Mouse (Mus musculus): Measurements from ENCODE around the gene Ifrd1.

Ifrd1 gene

DNA sequence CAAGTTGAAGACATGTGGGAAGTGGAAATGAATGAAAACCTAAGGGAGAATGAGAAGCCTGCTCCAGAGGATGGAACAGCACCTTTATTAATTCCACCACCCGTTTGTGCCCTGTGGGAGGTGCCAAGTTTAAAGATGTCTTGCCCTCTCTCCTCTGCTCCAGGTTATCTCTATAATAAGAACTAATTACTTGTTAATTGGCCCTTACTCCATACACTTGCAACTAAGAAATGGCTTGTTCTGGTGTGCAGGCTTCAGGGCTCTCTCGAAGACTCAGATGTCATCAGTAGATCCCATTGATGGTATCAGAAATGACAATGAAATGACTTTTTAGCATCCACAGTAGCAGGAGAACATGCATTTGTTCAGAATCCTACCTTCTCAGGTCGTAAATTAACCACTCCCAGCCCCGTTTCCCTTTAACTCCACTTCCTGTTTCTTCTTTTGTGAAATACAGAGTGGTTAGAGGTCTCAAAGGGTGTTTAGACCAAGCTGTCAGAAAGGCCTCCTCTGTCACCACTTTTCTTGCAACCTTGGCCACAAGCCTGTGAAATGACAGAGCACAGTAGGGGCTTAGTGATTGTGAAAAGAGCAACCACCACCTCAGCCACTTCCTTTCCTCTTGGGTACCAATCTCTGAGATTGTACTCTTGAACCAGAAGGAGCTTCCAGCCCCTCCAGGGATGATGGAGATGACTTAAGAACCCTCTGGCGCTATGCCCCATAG, at the start of gene Ifrd1:
TSS of gene Ifrd1 (minus strand) at position 51 of the 727 bp plus-strand sequence.
- in situ Hi-C loops (cut with MboI), result no loop called here

DNA sequence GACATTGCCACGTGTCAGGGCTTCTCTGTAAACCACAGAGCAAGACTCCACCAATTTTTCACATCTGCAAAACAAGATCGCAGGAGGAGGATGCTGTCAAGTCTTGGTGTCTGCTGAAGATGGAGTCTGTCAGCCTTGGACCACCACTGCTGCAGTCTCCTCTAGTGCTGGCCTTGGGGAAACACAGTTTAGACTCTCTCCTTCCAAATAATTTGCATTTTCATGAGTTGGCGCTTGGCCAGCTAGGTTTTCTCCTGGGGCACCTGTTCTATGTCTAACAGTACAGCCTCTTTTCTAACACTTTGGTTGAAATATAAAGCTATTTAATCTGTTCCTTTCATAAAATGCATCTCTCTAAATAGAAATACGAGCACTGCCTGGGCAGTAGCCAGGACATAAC, 38.2 kb upstream of the Ifrd1 start:
- in situ Hi-C loops (cut with MboI), result no loop called here

DNA sequence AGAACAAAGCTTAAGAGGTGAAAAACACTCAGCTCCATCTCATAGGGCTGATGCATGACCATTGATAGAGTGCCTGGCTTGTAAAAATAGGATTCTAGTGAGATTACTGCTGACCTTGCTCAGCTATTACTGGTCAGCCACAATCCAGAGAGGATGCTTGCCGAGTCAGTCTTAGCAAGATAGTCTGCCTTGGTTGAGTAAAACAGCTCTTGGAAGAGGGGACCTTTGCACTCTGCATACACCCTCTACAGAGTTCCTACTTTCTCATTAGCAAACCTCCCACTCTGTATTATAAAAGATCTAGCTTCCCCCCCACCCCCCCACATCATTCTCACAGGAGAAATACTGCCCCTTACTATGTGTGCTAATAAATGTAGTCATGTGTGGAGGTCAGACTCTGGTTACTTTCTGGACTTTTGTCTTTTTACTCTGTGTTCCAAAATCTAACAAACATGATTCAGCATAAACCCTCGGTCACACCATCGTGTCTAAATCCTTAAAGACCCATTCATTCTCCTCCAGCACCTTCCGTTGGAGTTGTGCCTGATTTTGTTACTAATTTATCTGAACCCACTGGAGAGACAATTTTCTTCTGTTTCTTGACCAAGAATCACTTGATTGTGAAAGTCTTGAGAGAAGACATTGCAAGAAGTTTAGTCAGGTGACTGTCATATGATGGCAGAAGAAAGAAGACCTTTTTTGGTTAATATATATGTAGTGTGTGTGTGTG, 32.5 kb upstream of the Ifrd1 start:
- in situ Hi-C loops (cut with MboI), result no loop called here

DNA sequence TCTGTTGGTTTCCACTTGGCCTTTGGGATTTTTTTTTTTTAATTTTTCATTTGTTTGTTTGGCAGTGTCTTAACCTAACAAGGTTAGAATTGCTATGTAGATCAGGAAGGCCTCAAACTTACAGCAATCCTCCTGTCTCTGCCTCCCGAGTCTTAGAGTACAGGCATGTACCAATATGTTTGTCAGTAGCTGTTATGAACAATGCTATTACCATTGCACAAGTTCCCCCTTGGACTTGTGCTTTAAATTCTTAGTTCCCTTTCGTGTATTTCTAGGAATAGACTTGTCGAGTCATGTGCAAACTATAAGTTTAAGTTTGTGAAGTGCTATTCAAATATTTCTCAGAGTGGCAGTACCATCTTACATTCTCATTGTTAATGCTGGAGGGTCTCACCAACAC, 29.3 kb upstream of the Ifrd1 start:
- in situ Hi-C loops (cut with MboI), result no loop called here

DNA sequence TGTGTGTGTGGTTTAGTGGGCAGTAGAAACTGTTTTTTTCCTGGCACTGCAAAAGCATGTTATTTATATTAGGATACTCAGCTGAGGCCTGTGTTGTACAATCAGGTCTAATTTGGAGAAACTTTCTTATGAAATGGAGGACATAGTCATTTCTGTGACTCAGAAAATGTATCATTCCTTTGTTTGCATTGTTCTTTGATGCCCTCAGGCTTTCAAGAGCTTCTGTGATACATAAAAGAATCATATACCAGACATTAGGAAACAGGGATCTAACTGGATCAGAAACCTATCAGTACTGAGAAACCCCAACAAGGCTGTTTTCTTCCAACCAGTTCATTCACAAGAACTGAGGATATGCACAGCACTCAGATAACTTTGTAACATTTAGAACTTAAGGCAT, 26.6 kb upstream of the Ifrd1 start:
- in situ Hi-C loops (cut with MboI), result loop anchor here (25.0 kb wide), 2 partner anchors 412 to 562 kb away; no protein-coding TSS in a partner anchor

DNA sequence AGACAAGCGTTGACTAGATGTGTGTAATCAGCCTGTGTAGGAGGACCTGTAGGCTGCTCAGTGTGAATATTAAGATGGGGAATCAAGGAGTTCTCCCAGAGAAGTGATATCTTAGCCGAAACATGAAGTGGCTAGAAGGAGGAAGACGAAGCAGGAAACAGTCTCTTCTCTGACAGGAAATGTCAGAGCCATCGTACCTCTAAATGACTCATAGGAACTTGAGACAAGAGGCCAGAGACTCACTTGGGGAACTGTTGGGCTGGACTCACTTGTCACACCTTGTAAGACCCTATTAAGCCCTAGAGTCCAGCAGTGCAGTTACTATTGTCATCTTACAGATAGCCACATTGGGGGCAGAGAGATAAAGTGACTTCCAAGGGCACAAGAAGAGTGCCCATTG, 25.0 kb upstream of the Ifrd1 start:
- in situ Hi-C loops (cut with MboI), result loop anchor here (25.0 kb wide), 2 partner anchors 414 to 564 kb away; no protein-coding TSS in a partner anchor

DNA sequence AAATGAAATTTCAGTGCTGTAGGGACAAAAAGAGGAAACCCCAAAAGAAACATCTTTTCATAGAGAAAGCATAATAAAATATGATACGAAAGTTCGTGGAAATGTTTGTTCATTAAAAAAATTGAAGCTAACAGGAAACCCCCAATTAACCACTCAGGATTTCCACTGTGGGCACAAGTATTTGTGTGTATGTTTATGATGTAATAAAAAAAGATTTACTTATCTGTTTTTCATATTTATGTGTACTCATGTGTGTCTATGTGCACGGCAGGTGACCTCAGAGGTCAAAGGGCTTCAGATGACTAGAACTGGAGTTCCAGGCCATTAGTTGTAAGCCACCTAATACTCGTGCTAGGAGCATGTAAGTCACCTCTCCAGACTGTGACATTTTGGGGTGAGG, 24.4 kb upstream of the Ifrd1 start:
- in situ Hi-C loops (cut with MboI), result loop anchor here (25.0 kb wide), 2 partner anchors 415 to 565 kb away; no protein-coding TSS in a partner anchor

DNA sequence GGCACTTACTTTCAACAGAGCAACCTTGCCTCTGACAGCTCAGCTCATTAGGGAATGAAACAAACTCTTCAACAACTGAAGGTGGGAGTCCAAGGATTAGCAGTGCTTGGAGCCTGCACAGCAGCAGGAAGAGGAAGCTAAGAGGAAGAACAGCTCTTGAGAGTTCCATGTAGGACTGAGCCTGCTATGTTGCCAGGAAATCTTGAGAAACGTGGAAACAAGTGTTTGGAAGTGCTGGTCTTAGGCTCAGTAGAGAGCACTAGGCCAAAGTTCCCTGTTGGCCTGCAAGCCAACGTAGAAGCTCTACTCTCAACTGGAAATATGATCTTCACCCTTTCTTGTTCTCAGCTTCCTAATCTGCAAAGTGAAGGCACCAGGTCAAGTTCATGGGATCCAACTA, 20.0 kb upstream of the Ifrd1 start:
- in situ Hi-C loops (cut with MboI), result loop anchor here (25.0 kb wide), 2 partner anchors 419 to 569 kb away; no protein-coding TSS in a partner anchor

DNA sequence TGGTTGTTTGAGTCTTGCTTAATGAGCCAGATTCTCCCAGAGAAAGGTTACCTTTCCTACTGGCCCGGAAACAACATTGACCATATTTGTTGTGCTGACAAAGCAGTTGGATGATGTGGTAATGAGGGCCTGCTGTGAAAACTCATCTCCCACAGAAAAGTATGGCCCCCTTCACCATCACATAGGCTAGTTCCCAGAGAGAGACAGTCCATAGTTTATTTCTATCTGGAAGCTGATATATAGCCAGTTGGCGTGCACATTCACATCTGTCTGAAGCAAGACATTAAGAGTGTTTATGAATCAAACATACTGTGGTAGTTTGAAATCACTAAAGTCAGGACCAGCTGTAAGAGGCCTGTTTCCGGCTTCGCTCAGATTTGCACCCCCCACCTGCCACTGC, 15.4 kb upstream of the Ifrd1 start:
- in situ Hi-C loops (cut with MboI), result loop anchor here (25.0 kb wide), 2 partner anchors 424 to 574 kb away; no protein-coding TSS in a partner anchor

DNA sequence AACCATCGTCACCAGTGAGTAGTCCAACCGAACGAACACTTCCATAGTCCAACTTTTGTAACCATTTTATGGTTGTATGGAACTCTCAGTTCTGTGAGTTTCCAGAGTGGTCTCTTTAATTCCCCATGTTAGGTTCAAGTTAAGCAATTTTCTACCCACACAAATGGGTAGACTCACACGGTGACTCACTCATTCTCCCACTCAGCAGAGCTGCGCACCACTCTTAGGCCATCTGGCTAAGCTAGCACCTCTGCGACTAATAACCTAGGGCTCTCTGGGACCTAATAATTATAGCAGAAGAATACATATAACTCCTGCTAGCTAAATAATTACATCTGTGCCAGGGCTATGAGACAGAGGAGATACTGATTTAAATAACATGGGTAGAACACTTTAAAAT, 14.7 kb upstream of the Ifrd1 start:
- in situ Hi-C loops (cut with MboI), result loop anchor here (25.0 kb wide), 2 partner anchors 424 to 574 kb away; no protein-coding TSS in a partner anchor

DNA sequence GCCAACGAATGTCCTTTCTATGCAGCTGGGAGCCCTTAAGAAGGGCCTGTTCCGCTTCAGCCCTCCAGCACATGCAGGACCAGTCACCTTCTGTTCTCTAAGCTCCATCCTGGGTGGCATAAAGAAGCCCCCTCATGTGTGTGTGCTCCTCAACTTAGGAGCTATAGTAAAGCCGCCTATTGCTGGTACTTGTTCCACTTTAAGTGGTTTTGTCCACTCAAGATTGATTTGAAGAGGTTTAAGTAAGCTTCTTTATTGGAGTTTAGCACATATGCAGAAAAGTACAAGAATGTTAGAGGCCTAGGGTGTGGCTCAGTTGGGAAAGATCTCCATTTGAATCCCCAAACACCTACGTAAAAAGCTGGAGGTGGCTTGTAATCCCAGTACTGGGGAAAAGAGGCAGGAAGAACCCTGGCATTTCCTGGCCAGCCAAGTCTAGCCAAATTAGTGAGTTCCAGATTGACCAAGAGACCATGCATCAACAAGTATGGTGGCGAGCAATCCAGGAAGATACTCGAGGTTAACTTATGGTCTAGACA, 10.2 kb upstream of the Ifrd1 start:
- in situ Hi-C loops (cut with MboI), result loop anchor here (25.0 kb wide), 2 partner anchors 429 to 579 kb away; no protein-coding TSS in a partner anchor

DNA sequence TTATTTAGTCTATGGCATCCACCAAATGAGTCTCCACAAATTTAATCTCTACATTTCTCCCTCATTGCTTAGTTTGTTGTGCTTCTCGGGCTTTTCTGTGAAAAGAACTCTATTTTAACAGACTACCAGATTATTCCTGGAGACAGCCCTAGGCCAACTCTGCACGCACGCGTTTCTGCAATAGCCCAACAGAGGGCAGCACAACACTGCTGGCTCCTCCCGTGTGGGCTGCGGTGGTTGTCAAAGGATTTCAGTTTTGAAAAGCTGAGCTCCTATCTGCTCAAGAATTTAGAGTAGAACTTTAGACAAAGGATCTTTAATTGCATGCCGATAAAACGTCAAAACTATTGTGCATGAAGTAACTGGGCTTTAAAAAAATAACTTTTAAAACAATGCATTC, 8.9 kb upstream of the Ifrd1 start:
- in situ Hi-C loops (cut with MboI), result loop anchor here (25.0 kb wide), 2 partner anchors 430 to 580 kb away; no protein-coding TSS in a partner anchor

DNA sequence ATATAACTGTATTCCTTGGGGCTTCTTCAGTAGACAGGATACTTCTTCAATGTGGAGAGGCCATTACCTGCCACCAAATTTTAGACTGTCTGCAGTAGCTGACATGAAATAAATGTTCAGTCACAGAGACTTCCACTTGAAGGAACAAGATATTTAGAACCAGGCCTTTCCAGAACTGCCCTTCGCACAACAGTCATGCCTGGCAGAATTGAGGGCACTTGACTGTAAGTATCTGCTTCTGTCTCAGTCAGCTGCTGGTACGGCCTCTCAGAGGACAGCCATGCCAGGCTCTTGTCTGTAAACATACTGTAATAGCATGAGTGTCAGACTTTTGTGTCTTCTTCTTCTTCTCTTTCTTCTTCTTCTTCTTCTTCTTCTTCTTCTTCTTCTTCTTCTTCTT, 8.2 kb upstream of the Ifrd1 start:
- in situ Hi-C loops (cut with MboI), result loop anchor here (25.0 kb wide), 2 partner anchors 431 to 581 kb away; no protein-coding TSS in a partner anchor

DNA sequence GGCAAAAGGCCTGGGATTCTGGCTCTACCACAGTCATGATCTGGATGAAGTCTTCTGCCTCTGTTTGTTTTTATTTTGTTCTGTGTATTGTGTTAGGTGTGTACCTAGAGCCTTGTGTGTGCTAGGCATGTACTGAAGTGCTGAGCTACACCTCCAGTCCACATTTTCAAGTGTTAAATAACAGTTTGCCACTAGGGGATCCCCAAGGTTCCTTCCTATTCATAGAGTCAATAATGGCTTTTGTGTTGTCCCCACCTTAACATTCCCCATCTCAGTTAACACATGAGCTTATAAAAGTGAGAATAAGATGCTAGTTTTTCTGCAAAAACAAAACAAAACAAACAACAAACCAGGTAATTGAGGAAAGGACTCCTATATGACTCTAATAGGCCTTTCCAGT, 7.7 kb upstream of the Ifrd1 start:
- in situ Hi-C loops (cut with MboI), result loop anchor here (25.0 kb wide), 2 partner anchors 431 to 581 kb away; no protein-coding TSS in a partner anchor

DNA sequence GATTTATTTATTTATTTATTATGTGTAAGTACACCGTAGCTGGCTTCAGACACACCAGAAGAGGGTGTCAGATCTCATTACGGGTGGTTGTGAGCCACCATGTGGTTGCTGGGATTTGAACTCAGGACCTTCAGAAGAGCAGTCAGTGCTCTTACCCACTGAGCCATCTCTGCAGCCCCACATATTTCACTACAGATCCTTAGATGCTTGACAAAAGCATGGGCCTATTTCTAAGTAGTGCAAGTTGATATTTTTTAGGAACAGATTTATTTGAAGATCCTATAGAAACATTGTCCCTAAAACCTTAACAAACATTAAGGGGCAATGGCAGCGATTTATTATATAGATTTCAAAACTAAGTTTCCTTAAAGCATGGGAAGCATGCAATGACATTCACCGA, 7.0 kb upstream of the Ifrd1 start:
- in situ Hi-C loops (cut with MboI), result loop anchor here (25.0 kb wide), 2 partner anchors 432 to 582 kb away; no protein-coding TSS in a partner anchor

DNA sequence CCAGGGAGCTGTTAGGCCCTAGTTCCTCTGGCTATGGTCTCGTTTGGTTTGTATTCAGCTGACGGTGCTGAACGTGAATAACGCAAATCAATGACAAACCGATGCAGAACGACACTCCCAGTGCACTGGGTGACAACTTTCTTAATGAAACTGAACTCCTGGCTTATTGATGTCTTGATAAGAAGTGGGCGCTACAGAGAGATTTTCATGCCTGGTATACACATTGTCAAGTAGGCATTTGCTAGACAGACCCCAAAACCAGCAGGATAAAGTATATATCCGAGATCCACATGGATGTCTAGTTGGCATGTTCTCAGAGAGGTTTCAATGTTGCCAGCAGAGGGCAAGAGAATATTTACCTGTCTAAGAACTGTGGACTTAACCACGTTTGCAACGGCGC, 6.4 kb upstream of the Ifrd1 start:
- in situ Hi-C loops (cut with MboI), result loop anchor here (25.0 kb wide), 2 partner anchors 433 to 583 kb away; no protein-coding TSS in a partner anchor

DNA sequence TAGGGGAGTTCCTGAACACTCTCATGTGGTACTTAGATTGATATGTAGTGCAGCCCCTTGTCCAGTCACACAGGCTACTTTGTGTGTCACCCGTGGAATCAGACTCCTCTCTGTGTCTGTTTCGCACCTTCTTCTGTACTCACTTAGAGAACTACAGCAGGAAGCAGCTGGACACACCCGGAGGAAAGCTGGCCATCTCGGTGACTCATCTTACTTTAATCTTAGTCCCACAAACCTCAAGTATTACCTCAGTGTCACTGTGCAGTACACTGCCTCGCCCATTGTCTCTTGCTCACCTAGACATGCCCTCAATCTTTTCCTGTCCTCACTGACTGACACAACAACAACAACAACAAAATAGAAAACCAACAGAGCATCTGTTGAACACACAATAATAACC, 4.9 kb upstream of the Ifrd1 start:
- in situ Hi-C loops (cut with MboI), result loop anchor here (25.0 kb wide), 2 partner anchors 434 to 584 kb away; no protein-coding TSS in a partner anchor

DNA sequence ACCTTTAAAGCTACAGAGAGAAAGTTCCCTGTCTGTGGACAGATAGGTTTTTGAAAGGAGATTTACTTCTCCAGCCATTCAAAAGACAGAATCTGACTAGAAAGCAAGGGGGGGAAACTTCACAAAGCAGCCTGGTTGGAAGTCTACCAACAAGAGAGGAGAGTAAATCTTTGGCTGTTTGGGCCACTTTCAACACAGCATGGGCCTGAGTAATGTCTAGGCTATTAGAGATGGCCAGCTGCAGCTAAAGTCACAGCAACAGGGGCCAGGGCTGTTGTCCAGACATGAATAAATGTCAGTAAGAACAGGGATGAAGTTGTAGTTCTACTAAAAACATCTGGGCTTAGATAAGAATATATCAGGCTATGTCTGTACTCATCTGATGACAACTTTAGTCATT, 2.0 kb upstream of the Ifrd1 start:
- in situ Hi-C loops (cut with MboI), result loop anchor here (25.0 kb wide), 2 partner anchors 437 to 587 kb away; no protein-coding TSS in a partner anchor

DNA sequence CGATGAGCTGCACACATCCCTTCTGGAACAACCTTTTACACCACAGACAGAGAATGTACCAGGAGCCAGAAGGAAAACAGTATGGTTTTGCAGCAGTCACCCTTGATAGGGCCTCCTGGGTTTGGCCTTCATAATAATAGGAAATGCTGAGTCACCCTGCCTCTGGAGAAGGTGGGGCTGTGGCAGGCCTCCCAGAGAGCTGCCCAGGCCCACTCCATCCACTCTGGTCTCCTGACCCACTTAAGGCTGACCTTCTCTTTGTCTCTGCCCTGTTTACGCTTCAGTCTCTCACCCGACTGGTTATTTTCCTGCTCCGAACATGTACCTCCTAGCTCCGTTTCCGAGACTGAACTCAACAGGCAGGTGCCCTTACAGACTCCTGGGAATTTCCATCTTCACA, 328 bp downstream of the Ifrd1 start:
- in situ Hi-C loops (cut with MboI), result no loop called here

DNA sequence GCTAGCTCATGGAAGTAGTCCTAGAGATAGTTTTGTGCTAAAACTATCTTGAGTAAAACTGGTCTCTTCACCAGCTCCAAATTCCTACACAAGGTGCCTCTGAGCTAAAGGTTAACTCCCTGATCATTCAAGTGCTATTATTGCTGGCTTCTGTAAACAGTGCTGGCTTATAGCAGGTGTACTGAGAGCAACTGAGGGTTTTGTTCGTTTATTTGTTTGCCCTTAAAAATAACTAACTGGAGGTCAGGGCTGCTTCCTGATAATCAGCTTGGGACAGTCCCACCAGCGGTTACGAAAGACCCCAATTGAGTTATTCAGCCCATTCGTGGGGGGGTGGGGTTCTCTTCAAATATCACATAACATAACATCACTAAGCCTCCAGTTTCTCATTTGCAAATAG, 920 bp downstream of the Ifrd1 start:
- in situ Hi-C loops (cut with MboI), result no loop called here

DNA sequence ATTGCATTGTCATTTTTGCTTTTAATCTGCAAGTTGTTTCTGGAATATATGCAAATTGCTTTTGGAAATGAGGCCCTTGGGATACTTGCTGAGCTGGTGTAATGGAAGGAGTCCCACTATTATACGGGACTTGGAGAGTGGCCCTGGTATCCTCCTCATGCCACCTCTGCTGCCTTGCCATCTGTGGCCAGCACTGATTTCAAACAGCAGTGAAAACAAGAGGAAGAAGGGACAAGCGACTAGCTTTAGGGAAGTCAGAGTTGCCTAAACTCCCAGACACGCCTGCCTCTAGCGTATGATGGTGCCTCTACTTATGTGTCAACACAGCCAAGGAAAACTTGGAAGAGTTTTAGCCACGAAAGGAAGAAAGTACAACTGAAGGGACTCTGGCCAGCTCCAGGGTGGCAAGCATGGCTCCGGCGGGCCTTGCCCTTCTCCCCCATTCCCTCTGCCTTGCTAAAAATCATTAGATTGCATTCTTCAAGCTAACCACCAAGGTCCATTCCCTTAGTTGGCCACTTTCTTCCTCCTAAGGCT, 2.8 kb downstream of the Ifrd1 start:
- in situ Hi-C loops (cut with MboI), result no loop called here

DNA sequence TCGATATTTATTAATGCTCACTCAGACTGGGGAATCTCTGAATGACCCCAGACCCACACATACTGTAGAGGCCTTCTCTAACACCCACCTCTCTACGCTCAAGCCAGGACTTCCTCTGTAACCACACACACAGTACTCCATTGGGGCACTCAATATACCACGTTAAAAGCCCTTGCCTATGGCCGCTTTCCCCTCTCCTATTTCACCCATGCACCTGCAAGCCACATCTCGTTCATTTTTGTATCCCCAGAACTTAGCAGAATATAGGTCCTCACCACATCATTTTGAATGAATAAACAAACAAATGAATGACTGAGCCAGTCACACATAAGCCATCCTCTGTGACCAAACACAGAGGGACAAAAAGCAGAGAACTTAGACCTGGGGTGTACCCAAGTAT, 3.4 kb downstream of the Ifrd1 start:
- in situ Hi-C loops (cut with MboI), result no loop called here
